Mouse (Mus musculus) heart, postnatal 10 days (tissue): ENCODE measurements around the gene Nubp1. TPM values are rescaled to one million over a fixed set of nuclear protein-coding genes. Genes with fewer than 3 reads are reported as not detected.

Experiments used
- DNase-seq, 2 experiments: peaks; one replicate each; pipeline ENCODE4 v3.0.0; 2021
- intact Hi-C: fragments of 180-260 bp; cut with DNase I; formaldehyde crosslinking; loops from one replicate; pipeline ENCODE4 v1.15.1; 2025
- total RNA-seq, 2 experiments: library from RNA; stranded (reverse); gene quantifications; 2 replicates each; pipeline ENCODE4 v1.2.3; 2021

The Nubp1 gene
- total RNA-seq, 2 experiments from 2014 or later: 10.6 to 10.8 TPM

GRCm38 (mm10) chr16:10461178-10461577, 49.4 kb downstream of the Nubp1 start:
- DNase-seq: no peak
- intact Hi-C loops: no loop called here

- intact Hi-C loops: no loop called here
- DNase-seq: no peak
Measured at GRCm38 (mm10) chr16:10465011-10465681, 53.4 kb downstream of the Nubp1 start.

- no peak for DNase-seq
- intact Hi-C loops: no loop called here
Measured at GRCm38 (mm10) chr16:10467391-10468107, 55.8 kb downstream of the Nubp1 start.

GRCm38 (mm10) chr16:10468201-10468600, 56.5 kb downstream of the Nubp1 start:
- no peak for DNase-seq
- intact Hi-C loops: no loop called here

GRCm38 (mm10) chr16:10471950-10472349, 60.2 kb downstream of the Nubp1 start:
- intact Hi-C loops: no loop called here
- DNase-seq: no peak

Other genes starting within 250 kb of the Nubp1 start
- gene Rpl39l, start 241.7 kb upstream of the Nubp1 start, total RNA-seq: not detected
- gene Atf7ip2, start 219.2 kb upstream of the Nubp1 start, total RNA-seq: under 1 TPM in 1 of 2 experiments, not detected in 1; 0.19 TPM
- gene Emp2, start 98.0 kb upstream of the Nubp1 start, total RNA-seq: 10 to 100 TPM; 42.5 to 46.4 TPM
- under 1 TPM in 1 of 2 experiments, not detected in 1; 0.22 TPM for gene Tekt5, start 16.5 kb upstream of the Nubp1 start, total RNA-seq
- gene Tvp23a, start 35.4 kb downstream of the Nubp1 start, total RNA-seq: under 1 TPM; 0.93 to 0.99 TPM
- gene Ciita, start 68.1 kb downstream of the Nubp1 start, total RNA-seq: under 1 TPM; 0.17 to 0.35 TPM
- gene Dexi, start 131.1 kb downstream of the Nubp1 start, total RNA-seq: 10 to 100 TPM; 23.6 to 27.8 TPM
- 10 to 100 TPM; 47.7 to 50.1 TPM for gene Clec16a, start 133.4 kb downstream of the Nubp1 start, total RNA-seq